Mouse (Mus musculus) kidney, embryonic 14.5 days (tissue): ENCODE measurements around the gene Lrch3. TPM values are rescaled to one million over a fixed set of nuclear protein-coding genes. Genes with fewer than 3 reads are reported as not detected.
"Not testable (repeated sequence)": the region's sequence is repeated elsewhere in the genome, so short reads cannot be mapped to it uniquely, and the experiment has no call there.

Experiments
- ATAC-seq: fragments of 200-750 bp; cut with Nextera tagmentation; 2 replicates; pipeline ENCODE4 v1.8.0; 2017; ENCODE audit warnings: moderate number of reproducible peaks, mild to moderate bottlenecking, moderate TSS enrichment, moderate library complexity; ENCODE audit not compliant: low FRiP score, low TSS enrichment
- H3K27ac ChIP-seq: fragments of 300-500 bp; sonication (generic); 2 replicates; pipeline ENCODE4 v1.5.1; 2014; ENCODE audit warnings: low read depth, mild to moderate bottlenecking, low read length, moderate library complexity, mixed read lengths
- H3K27me3 ChIP-seq: fragments of 300-500 bp; sonication (generic); 2 replicates; pipeline ENCODE4 v1.6.1; 2014; ENCODE audit warnings: mild to moderate bottlenecking, low read length; ENCODE audit not compliant: control insufficient read depth, insufficient read depth
- H3K36me3 ChIP-seq: fragments of 300-500 bp; sonication (generic); 2 replicates; pipeline ENCODE4 v1.6.1; 2014; ENCODE audit warnings: low read length, mixed read lengths; ENCODE audit not compliant: control insufficient read depth, insufficient read depth
- H3K4me1 ChIP-seq: fragments of 300-500 bp; sonication (generic); 2 replicates; pipeline ENCODE4 v1.6.1; 2014; ENCODE audit warnings: low read length, mixed read lengths; ENCODE audit not compliant: control insufficient read depth, insufficient read depth
- H3K4me2 ChIP-seq: fragments of 300-500 bp; sonication (generic); replicated peaks from 2 replicates; pipeline ENCODE4 v1.6.1; 2014; ENCODE audit warnings: low read depth, mild to moderate bottlenecking, low read length
- H3K4me3 ChIP-seq: fragments of 300-500 bp; sonication (generic); 2 replicates; pipeline ENCODE4 v1.5.1; 2014; ENCODE audit warnings: mild to moderate bottlenecking, low read length
- H3K9ac ChIP-seq: fragments of 300-500 bp; sonication (generic); 2 replicates; pipeline ENCODE4 v1.6.1; 2014; ENCODE audit warnings: low read depth, mild to moderate bottlenecking, low read length, moderate library complexity
- H3K9me3 ChIP-seq: fragments of 300-500 bp; sonication (generic); 2 replicates; pipeline ENCODE4 v1.6.1; 2016; ENCODE audit warnings: low read length; ENCODE audit not compliant: control insufficient read depth
- WGBS: fragments of 180-500 bp; shearing (Covaris S2); extraction: QIAGEN DNeasy Blood & Tissue Kit; methylation state at CpG from one replicate; pipeline ENCODE4 v1.1.7; 2014; 5-methylcytosine and 5-hydroxymethylcytosine counted together
- polyA plus RNA-seq: library from polyadenylated mRNA; unstranded; fragments of >200 nt; fragmentation: Nextera tagmentation; extraction: Ambion mirVana; gene quantifications from 2 replicates; pipeline ENCODE4 v1.2.1, GENCODE M21; 2014

The Lrch3 gene
- polyA plus RNA-seq, 1 experiment from 2014 or later = 32.7 TPM

DNA sequence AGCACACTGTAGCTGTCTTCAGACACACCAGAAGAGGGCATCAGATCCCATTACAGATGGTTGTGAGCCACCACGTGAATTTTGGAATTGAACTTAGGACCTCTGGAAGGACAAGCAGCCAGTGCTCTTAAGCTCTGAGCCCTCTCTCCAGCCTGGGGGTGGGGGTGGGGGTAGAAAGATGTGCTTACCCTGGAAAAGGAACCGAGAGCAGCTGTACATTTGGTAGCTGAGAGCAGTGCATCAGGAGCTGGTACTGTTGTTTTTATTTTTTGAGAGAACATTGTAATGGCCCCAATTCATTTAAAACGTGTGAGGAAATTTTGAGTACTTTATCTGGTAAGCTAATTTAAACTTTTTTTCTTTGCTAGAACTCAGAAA is 11.9 kb upstream of the Lrch3 start:
- Histone ChIP-seq H3K9me3 (no peaks in the 10 kb centered on the region), H3K4me1 (no peaks in the 10 kb centered on the region), H3K9ac (no peak overlapping the region), H3K4me2 (no peak overlapping the region), H3K36me3 (peaks cover 34% of the 10 kb centered on the region), H3K27me3 (no peaks in the 10 kb centered on the region), H3K27ac (no peak overlapping the region), H3K4me3 (no peak overlapping the region)
- 72% methylated on average over 3 of the region's 3 CpGs for WGBS
- ATAC-seq = no peak

DNA sequence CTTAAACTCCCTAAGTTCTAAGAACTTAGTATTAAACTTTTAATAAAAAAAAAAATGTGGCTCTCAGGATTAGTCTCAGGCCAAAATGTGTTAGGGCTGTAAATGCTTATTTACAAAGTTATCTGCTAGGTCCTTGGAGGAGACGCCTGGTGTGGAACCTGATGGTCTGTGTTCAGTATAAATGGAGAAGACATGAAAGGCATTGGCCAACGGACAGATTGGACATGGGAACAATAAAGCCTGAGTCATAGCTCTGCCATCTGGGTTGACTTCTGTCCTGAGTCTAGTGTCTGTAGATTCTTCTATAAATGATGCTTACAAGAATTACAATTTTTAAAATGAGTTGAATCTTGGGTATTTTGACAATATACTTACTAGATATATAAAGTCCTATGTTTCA is 7.7 kb upstream of the Lrch3 start:
- Histone ChIP-seq H3K9ac (no peak overlapping the region), H3K36me3 (peaks cover 17% of the 10 kb centered on the region), H3K4me3 (no peak overlapping the region), H3K27ac (no peak overlapping the region), H3K4me2 (no peak overlapping the region), H3K27me3 (no peaks in the 10 kb centered on the region), H3K4me1 (no peaks in the 10 kb centered on the region), H3K9me3 (no peaks in the 10 kb centered on the region)
- no peak for ATAC-seq
- 69% methylated on average over 2 of the region's 2 CpGs for WGBS

DNA sequence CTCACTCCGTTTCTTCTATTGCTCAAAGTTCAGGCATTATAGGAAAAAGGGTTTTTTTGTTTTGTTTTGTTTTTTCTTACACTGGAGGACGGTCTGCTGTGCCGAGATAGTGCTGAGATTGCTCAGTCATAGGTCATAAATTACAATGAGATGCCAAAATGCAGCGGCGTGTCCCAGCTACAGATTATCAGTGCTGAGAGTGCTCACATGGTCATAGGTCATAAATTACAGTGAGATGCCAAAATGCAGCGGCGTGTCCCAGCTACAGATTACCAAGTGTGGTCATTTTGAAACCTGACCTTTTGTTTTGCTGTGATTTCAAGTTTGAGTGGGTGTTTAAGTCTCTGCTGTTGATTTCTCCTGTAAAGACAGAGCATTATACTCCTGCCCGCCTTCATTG is 7.2 kb upstream of the Lrch3 start:
- no peak for ATAC-seq
- Histone ChIP-seq H3K4me1 (no peaks in the 10 kb centered on the region), H3K9ac (no peak overlapping the region), H3K9me3 (no peaks in the 10 kb centered on the region), H3K4me2 (no peak overlapping the region), H3K27me3 (no peaks in the 10 kb centered on the region), H3K36me3 (peaks cover 14% of the 10 kb centered on the region), H3K4me3 (no peak overlapping the region), H3K27ac (no peak overlapping the region)
- 15% methylated on average over 8 of the region's 8 CpGs for WGBS

DNA sequence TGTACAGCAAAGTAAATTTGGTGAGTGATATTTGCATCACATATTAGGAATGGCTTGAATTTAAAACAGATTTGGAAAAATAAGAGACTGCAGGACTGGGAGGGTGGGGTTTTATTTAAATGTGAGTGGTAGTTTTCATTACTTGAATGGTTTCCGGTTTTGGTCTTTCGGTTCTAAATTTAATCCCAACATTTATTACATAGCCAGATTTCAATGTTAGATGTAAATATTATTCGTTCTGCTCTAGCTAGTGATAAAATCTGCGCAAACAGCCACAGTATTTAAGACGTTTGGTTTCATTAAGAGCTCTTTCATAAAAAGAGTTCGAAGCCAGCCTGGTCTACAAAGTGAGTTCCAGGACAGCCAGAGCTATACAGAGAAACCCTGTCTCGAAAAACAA is 688 bp upstream of the Lrch3 start:
- Histone ChIP-seq H3K9me3 (no peaks in the 10 kb centered on the region), H3K4me2 (peak overlapping the region; percentile 62), H3K9ac (no peak overlapping the region), H3K4me1 (peaks cover 6% of the 10 kb centered on the region; the same call in 1 of the 2 replicates), H3K27ac (no peak overlapping the region), H3K36me3 (no peaks in the 10 kb centered on the region), H3K4me3 (peak overlapping the region; percentile 98), H3K27me3 (no peaks in the 10 kb centered on the region)
- ATAC-seq = no peak
- 64% methylated on average over 7 of the region's 7 CpGs for WGBS

DNA sequence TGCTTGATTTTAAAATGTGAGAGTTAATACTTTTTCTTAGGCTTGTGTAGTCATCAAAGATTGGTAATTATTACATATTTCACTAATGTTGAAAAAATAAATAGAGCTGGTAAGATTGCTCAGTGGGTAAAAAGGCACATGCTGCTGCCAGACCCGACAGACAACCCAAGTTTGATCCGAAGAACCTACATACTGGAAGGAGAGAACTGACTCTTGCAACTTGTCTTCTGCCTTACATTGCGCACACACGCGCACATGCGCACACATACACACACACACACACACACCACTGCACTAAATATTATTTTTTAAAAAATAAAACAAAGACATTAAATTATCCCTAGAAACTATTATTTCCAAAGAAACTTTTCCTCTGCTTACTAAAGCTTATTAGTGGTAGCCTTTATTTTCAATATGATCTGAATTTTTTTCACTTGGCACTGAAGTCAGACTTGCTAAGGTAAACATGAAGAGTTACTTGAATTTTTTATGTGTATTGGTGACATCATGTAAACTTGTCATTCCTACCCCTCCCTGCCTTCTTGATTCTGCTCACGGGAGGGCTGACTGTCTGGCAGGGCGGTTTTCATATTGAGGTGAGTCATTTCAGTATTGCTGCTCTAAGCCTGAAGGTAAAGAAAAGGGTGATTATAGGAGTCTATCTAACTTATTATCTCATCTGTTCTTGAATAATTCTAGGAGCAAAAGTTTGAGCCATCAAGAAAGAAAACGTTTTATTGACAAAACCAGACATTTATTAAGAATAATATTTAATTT is 1.6 kb downstream of the Lrch3 start:
- Histone ChIP-seq H3K4me1 (peaks cover 6% of the 10 kb centered on the region; the same call in 1 of the 2 replicates), H3K4me3 (peak overlapping the region; percentile 98), H3K4me2 (peak overlapping the region; percentile 62), H3K36me3 (no peaks in the 10 kb centered on the region; the same call in 1 of the 2 replicates), H3K27ac (no peak overlapping the region), H3K27me3 (no peaks in the 10 kb centered on the region), H3K9me3 (no peaks in the 10 kb centered on the region), H3K9ac (no peak overlapping the region)
- 71% methylated on average over 9 of the region's 9 CpGs for WGBS
- no peak for ATAC-seq

DNA sequence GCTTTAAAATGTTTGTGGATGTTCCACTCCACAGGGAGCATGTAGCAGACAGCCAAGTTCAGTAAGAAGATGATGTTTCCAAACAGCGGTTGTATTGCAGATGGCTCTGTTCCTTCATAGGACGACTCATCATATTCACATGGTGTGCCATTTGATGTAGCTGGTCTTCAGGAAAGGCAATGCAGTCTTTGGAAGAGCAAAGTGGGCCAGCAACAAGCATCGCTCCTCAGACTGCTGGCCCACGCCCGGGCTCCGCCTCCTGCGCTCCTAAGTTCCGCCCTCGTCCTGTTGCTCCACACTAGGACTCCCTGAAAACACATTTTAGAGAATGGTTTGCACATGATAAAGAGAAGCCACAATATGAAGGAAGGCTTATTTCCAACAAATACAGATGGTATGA is 12.7 kb downstream of the Lrch3 start:
- H3K9ac ChIP-seq, ATAC-seq, H3K9me3 ChIP-seq, H3K4me2 ChIP-seq, H3K4me1 ChIP-seq, H3K4me3 ChIP-seq, H3K36me3 ChIP-seq, H3K27me3 ChIP-seq, H3K27ac ChIP-seq: not testable (repeated sequence)
- WGBS = 89% methylated on average over 9 of the region's 9 CpGs

DNA sequence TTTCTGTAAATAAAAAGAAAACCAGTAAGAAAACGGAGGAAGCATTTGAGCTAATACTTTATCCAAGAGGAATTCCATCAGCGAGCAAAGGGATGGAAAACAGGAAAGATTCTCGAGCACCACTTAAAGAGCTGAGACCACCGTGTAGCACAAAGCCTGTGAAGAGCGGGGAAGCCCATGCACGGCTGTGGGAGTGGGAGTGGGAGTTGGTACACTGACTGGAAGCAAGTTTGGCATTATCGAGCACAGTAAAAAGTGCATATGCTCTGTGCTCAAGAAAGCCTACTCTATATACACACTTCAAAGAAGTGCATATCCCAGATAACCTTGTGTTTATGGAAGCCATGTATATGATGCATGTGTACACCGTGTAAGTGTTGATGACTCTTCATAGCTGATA is 13.1 kb downstream of the Lrch3 start:
- H3K27me3 ChIP-seq = no peaks in the 10 kb centered on the region
- H3K36me3 ChIP-seq = peaks cover 4% of the 10 kb centered on the region; the same call in 1 of the 2 replicates
- H3K4me2 ChIP-seq = no peak overlapping the region
- no peaks in the 10 kb centered on the region for H3K9me3 ChIP-seq
- 93% methylated on average over 8 of the region's 8 CpGs for WGBS
- no peaks in the 10 kb centered on the region for H3K4me1 ChIP-seq
- ATAC-seq = no peak
- no peak overlapping the region for H3K4me3 ChIP-seq
- H3K27ac ChIP-seq = no peak overlapping the region
- H3K9ac ChIP-seq = no peak overlapping the region

DNA sequence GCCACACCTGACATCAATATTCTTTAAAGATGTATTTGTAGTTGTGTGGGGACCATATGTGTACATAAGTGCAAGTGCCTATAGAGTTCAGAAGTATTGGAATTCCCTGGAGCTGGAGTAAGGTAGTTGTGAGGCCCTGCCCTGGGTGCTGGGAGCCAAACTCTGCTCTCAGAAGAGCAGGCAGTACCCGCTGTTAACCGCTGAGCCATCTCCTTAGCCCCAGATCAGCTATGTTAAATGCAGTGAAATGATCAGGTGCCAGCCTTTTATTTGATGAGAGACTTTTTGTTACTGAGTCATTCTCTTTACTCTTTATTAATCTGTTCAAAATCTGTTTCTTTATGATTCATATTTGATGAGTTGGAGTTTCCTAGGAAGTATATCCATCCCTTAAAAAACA is 16.0 kb downstream of the Lrch3 start:
- no peak overlapping the region for H3K4me2 ChIP-seq
- no peak for ATAC-seq
- H3K9ac ChIP-seq = no peak overlapping the region
- H3K9me3 ChIP-seq = no peaks in the 10 kb centered on the region
- H3K4me1 ChIP-seq = no peaks in the 10 kb centered on the region
- 28% methylated on average over 2 of the region's 2 CpGs for WGBS
- no peaks in the 10 kb centered on the region for H3K27me3 ChIP-seq
- peaks cover 4% of the 10 kb centered on the region; the same call in 1 of the 2 replicates for H3K36me3 ChIP-seq
- H3K27ac ChIP-seq = no peak overlapping the region
- no peak overlapping the region for H3K4me3 ChIP-seq

DNA sequence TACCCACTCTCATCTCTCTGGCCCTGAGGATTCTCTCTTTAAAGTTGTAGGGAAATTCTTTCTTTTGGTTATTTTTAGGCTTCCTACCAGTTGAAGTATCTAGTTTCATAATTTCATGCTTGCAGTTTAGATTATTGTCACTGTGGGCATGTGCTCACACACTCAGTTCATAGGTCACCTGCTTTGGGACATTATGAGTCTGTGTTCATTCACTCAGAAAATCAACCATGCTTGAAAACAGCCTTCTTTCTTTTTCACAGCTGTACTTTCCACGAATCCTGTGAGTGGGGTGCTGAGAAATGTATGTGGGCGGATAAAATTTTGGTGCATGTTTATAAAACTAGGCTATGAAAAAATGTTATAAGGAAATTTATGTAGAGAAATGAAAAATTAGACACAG is 20.6 kb downstream of the Lrch3 start:
- Histone ChIP-seq H3K27ac (no peak overlapping the region), H3K27me3 (no peaks in the 10 kb centered on the region), H3K36me3 (no peaks in the 10 kb centered on the region), H3K4me1 (no peaks in the 10 kb centered on the region), H3K9me3 (no peaks in the 10 kb centered on the region), H3K4me2 (no peak overlapping the region), H3K4me3 (no peak overlapping the region), H3K9ac (no peak overlapping the region)
- 72% methylated on average over 2 of the region's 2 CpGs for WGBS
- no peak for ATAC-seq
